Mouse (Mus musculus) intestine, postnatal 0 days (tissue): Measurements from ENCODE around the gene Fam193a. TPM values are rescaled to one million over a fixed set of nuclear protein-coding genes. Genes with fewer than 3 reads are reported as not detected.

Experiments used
- ATAC-seq: fragments of 200-750 bp; cut with Nextera tagmentation; 2 replicates; pipeline ENCODE4 v1.8.0; 2017; ENCODE audit warnings: mild to moderate bottlenecking, moderate TSS enrichment, moderate library complexity
- H3K27ac ChIP-seq: fragments of 300-500 bp; sonication (generic); 2 replicates; pipeline ENCODE4 v1.5.1; 2014; ENCODE audit warnings: mild to moderate bottlenecking, low read depth, low read length, moderate library complexity
- H3K27me3 ChIP-seq: fragments of 300-500 bp; sonication (generic); replicated peaks from 2 replicates; pipeline ENCODE4 v1.6.1; 2014; ENCODE audit warnings: low read length, mixed read lengths; ENCODE audit not compliant: control insufficient read depth, insufficient read depth
- H3K36me3 ChIP-seq: fragments of 300-500 bp; sonication (generic); 2 replicates; pipeline ENCODE4 v1.6.1; 2014; ENCODE audit warnings: mild to moderate bottlenecking, moderate library complexity; ENCODE audit not compliant: control insufficient read depth, insufficient read depth
- H3K4me1 ChIP-seq: fragments of 300-500 bp; sonication (generic); replicated peaks from 2 replicates; pipeline ENCODE4 v1.6.1; 2014; ENCODE audit warnings: antibody characterized with exemption, low read length, mixed read lengths; ENCODE audit not compliant: control insufficient read depth, insufficient read depth
- H3K4me2 ChIP-seq: fragments of 300-500 bp; sonication (generic); replicated peaks from 2 replicates; pipeline ENCODE4 v1.6.1; 2014; ENCODE audit warnings: low read depth, mild to moderate bottlenecking, moderate library complexity
- H3K4me3 ChIP-seq: fragments of 300-500 bp; sonication (generic); 2 replicates; pipeline ENCODE4 v1.5.1; 2014; ENCODE audit warnings: low read depth, low read length
- H3K9ac ChIP-seq: fragments of 300-500 bp; sonication (generic); 2 replicates; pipeline ENCODE4 v1.6.1; 2014; ENCODE audit warnings: mild to moderate bottlenecking, low read depth, low read length
- H3K9me3 ChIP-seq: fragments of 300-500 bp; sonication (generic); 2 replicates; pipeline ENCODE4 v1.6.1; 2016; ENCODE audit warnings: mixed run types; ENCODE audit not compliant: control insufficient read depth
- CTCF ChIP-seq: sonication (generic); IDR thresholded peaks from 2 replicates; pipeline ENCODE4 v1.5.1; 2016; ENCODE audit warnings: low read depth, mild to moderate bottlenecking, control low read depth, antibody characterized with exemption, moderate library complexity
- WGBS: fragments of 180-500 bp; shearing (Covaris S2); extraction: QIAGEN DNeasy Blood & Tissue Kit; methylation state at CpG from one replicate; pipeline ENCODE4 v1.1.7; 2014; 5-methylcytosine and 5-hydroxymethylcytosine counted together
- polyA plus RNA-seq: library from polyadenylated mRNA; unstranded; fragments of >200 nt; fragmentation: Nextera tagmentation; extraction: Ambion mirVana; gene quantifications from 2 replicates; pipeline ENCODE4 v1.2.1, GENCODE M21; 2015

The Fam193a gene
- polyA plus RNA-seq, 1 experiment from 2014 or later, result 4.3 TPM

DNA sequence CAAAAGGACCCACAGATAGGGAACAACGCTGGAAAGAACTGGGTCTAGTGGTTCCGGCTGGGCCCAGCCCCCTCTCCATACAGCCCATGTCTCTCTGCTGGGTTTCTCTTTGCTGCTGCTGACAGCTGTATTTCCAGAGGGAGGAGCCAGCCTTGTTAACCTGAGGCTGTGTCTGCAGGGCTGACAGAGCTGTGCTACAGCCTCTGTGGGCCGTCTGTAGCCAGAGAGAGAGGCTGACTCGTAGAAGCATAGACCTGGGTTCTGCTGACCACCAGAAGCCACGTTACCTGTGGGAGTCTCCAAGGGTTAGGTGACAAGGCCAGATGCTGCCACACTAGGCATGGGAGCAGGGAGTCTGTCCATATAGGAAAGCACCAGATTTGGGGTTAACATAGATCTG, 163.3 kb downstream of the Fam193a start:
- Histone ChIP-seq H3K36me3 (no peaks in the 10 kb centered on the region), H3K4me2 (no peak overlapping the region), H3K4me3 (no peak overlapping the region), H3K27ac (no peak overlapping the region), H3K4me1 (peaks cover 7% of the 10 kb centered on the region), H3K27me3 (no peaks in the 10 kb centered on the region), H3K9ac (no peak overlapping the region), H3K9me3 (no peaks in the 10 kb centered on the region)
- TF ChIP-seq CTCF, result no peak
- 69% methylated on average over 5 of the region's 5 CpGs for WGBS
- ATAC-seq, result no peak

DNA sequence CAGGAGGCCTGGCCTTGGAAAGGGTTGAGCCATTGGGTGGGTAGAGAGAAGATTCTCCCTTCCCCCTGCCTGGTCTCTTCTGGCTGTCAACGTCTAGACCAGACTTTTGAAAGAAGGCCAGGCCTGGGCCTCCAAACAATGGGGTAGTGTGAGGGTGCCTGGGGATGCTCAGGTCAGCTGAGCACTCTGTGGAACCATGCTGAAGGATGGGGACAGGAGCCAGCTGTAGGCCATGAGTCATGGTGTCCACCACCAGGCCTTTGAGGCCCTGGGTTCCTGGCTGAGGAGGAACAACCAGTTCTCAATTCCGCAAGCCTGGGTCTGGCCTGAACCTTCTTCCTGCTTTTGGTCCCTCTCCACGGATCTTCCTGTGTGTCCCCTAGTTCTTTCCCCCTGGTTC, 164.1 kb downstream of the Fam193a start:
- no peak overlapping the region for H3K4me2 ChIP-seq
- 64% methylated on average over 3 of the region's 3 CpGs for WGBS
- H3K27ac ChIP-seq, result no peak overlapping the region

DNA sequence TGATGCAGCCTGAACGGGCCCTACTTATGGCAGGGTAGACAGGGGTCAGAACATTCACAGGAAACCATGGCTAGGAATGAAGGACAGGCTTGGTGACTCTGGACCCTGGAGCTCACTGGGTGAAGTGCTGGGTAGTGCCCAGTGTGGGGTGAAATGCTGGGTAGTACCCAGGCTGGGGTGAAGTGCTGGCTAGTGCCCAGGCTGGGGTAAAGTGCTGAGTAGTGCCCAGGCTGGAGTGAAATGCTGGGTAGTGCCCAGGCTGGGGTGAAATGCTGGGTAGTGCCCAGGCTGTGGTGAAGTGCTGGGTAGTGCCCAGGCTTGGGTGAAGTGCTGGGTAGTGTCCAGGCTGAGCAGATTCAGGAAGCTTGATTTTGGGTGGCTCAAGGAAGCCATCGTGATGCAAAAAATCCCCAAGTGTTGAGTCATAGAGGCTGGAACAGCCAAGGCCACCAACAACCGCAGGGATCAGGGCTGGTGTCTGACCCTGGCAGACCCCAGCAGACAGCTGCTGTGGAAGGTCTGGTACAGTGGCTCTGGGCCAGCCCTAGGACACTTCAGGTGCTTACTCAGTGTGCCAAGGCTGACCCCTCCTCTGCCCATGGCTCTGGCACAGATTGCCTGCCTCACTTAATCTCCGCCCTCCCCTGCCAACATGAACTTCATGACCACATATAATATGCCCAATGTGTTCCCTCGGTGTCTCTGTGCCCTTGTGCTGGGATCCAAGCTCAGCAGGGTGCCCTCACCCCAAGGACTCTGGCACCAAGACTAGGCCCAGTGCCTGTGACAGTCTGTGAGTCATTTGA, 165.2 kb downstream of the Fam193a start:
- Histone ChIP-seq H3K27me3 (no peaks in the 10 kb centered on the region), H3K4me2 (no peak overlapping the region), H3K4me1 (peaks cover 7% of the 10 kb centered on the region), H3K4me3 (no peak overlapping the region), H3K9me3 (no peaks in the 10 kb centered on the region), H3K27ac (no peak overlapping the region), H3K36me3 (no peaks in the 10 kb centered on the region), H3K9ac (no peak overlapping the region)
- ATAC-seq, result no peak
- WGBS, result 80% methylated on average over 5 of the region's 5 CpGs
- no peak for TF ChIP-seq CTCF

More for the DNA sequence above, 164.1 kb downstream of the Fam193a start:
- ATAC-seq, result no peak
- no peaks in the 10 kb centered on the region for H3K36me3 ChIP-seq
- no peak overlapping the region for H3K9ac ChIP-seq
- peaks cover 7% of the 10 kb centered on the region for H3K4me1 ChIP-seq
- no peaks in the 10 kb centered on the region for H3K27me3 ChIP-seq
- no peak for TF ChIP-seq CTCF
- H3K4me3 ChIP-seq, result no peak overlapping the region
- H3K9me3 ChIP-seq, result no peaks in the 10 kb centered on the region

DNA sequence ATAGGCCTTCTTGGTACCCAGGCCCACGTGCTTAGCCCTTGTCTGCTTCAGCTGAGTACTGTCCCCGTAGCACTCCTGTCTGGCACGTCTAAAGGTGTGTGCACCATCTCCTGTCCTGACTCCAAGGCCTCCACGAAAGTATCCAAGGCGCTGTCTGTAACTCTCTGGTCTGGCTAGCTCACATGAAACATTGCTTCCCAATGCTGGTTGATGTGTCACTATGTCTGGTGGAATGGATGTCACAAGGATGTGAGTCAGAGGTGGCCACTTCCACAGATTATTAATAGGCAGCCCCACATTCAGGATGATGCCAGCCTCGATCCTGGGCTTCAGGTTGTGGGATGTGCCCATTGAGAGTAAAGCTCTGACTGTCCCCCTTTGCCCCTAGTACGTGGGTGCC, 166.1 kb downstream of the Fam193a start:
- H3K4me2 ChIP-seq, result no peak overlapping the region
- no peak for TF ChIP-seq CTCF
- H3K36me3 ChIP-seq, result no peaks in the 10 kb centered on the region
- no peak overlapping the region for H3K27ac ChIP-seq
- no peaks in the 10 kb centered on the region for H3K27me3 ChIP-seq
- H3K4me3 ChIP-seq, result no peak overlapping the region
- no peak overlapping the region for H3K9ac ChIP-seq
- WGBS, result 79% methylated on average over 7 of the region's 7 CpGs
- peaks cover 5% of the 10 kb centered on the region for H3K4me1 ChIP-seq
- ATAC-seq, result no peak
- no peaks in the 10 kb centered on the region for H3K9me3 ChIP-seq

Other genes starting within 250 kb of the Fam193a start
- gene Poln, start 200.5 kb upstream of the Fam193a start, polyA plus RNA-seq, result 0.41 TPM in 1 of 2 replicates, not detected in the other
- gene Haus3, start 200.4 kb upstream of the Fam193a start, polyA plus RNA-seq, result 9.6 and 10.1 TPM in 2 replicates
- gene Mxd4, start 182.2 kb upstream of the Fam193a start, polyA plus RNA-seq, result 14.1 and 17.7 TPM in 2 replicates
- gene Zfyve28, start 81.5 kb upstream of the Fam193a start, polyA plus RNA-seq, result 0.05 and 0.07 TPM in 2 replicates
- gene Cfap99, start 81.3 kb upstream of the Fam193a start, polyA plus RNA-seq, result not detected in 2 replicates
- 62.3 and 65.0 TPM in 2 replicates for gene Rnf4, start 33.6 kb upstream of the Fam193a start, polyA plus RNA-seq
- gene Tnip2, start 144.1 kb downstream of the Fam193a start, polyA plus RNA-seq, result 8.9 and 10.3 TPM in 2 replicates
- 3.6 and 6.1 TPM in 2 replicates for gene Sh3bp2, start 155.9 kb downstream of the Fam193a start, polyA plus RNA-seq
- 59.4 and 62.7 TPM in 2 replicates for gene Add1, start 203.7 kb downstream of the Fam193a start, polyA plus RNA-seq